In the genomic region with DNA sequence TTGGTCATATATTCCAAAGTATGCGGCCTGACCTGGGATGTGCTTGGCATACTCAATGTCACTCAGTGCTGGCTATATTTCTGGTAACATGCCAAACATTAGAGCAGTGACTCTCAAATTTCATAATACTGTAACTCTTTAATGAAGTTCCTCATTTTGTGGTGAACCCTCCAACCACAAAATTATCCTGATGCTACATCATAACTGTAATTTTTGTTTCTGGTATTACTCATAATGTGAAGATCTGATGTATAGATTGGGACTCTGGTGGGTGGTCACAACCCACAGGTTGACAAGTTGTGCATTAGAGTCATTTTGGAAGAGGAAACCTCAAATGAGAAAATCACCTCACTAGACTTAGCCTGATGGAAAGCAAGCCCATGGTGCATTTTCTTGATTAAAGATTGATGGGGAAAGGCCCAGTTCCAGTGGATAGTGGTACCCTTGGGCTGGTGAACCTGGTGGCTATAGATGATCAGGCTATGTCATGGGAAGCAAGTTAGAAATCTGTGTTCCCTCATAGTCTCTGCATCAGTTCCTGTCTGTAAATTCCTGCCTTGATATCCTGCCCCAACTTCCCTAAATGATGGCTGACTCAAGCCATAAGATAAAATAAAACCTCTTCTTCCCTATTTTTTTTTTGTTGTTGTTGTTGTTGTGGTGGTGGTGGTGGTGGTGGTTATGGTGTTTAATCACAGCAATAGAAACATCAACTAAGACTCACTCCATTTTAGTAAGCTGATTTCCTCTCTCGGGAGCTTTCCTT, we compare ENCODE assay signal across 9 mouse cellular contexts.
"Had no signal": no experiment of that assay in that cellular context is flagged by ENCODE, and none has a peak within 500 bp of the region (broad histone marks: within the 10 kb centered on the region; RNA-seq: fewer than 3 reads in every experiment).

No protein-coding gene starts in this region.

- H3K27me3 ChIP-seq: limb, embryonic 15.5 days; liver, embryonic 13.5 days had no signal

- H3K4me1 ChIP-seq: limb, embryonic 15.5 days; liver, embryonic 13.5 days; midbrain, embryonic 10.5 days had no signal

- H3K27ac ChIP-seq: limb, embryonic 15.5 days; liver, embryonic 13.5 days; midbrain, embryonic 10.5 days had no signal

- H3K4me2 ChIP-seq: limb, embryonic 15.5 days; liver, embryonic 13.5 days had no signal

- H3K4me3 ChIP-seq: limb, embryonic 15.5 days; liver, embryonic 13.5 days; midbrain, embryonic 10.5 days had no signal

- H3K36me3 ChIP-seq: limb, embryonic 15.5 days; liver, embryonic 13.5 days; midbrain, embryonic 10.5 days had no signal

- H3K9me3 ChIP-seq: limb, embryonic 15.5 days; liver, embryonic 13.5 days; midbrain, embryonic 10.5 days had no signal

- DNase-seq: kidney, adult 8-10 months; kidney, postnatal 25 days; layer of hippocampus, postnatal 36 days; liver, embryonic 13.5 days; lung, adult 18-20 months; midbrain, embryonic 14.5 days; right cerebral cortex, postnatal 14 days had no signal

- H3K9ac ChIP-seq: limb, embryonic 15.5 days; liver, embryonic 13.5 days had no signal
